Mouse (Mus musculus) thymus, adult 2 months (tissue): ENCODE data around the gene Gm49601. TPM values are rescaled to one million over a fixed set of nuclear protein-coding genes. Genes with fewer than 3 reads are reported as not detected.

Source experiments
- DNase-seq: peaks from one replicate; pipeline ENCODE4 v3.0.0; 2021
- H3K27ac ChIP-seq: fragments of 200-500 bp; 2 replicates; pipeline ENCODE4 v1.5.1; 2012; ENCODE audit warnings: low read length, control low read depth; ENCODE audit not compliant: control insufficient read depth, insufficient read depth
- H3K27me3 ChIP-seq: fragments of 200-500 bp; 2 replicates; pipeline ENCODE4 v1.6.1; 2012; ENCODE audit warnings: mild to moderate bottlenecking, low read length, moderate library complexity, mixed read lengths; ENCODE audit not compliant: control insufficient read depth, insufficient read depth
- H3K36me3 ChIP-seq: fragments of 200-500 bp; 2 replicates; pipeline ENCODE4 v1.6.1; 2012; ENCODE audit warnings: mild to moderate bottlenecking, low read length, moderate library complexity; ENCODE audit not compliant: control insufficient read depth, insufficient read depth
- H3K4me1 ChIP-seq: fragments of 200-500 bp; replicated peaks from 2 replicates; pipeline ENCODE4 v1.6.1; 2012; ENCODE audit warnings: low read length; ENCODE audit not compliant: control insufficient read depth, insufficient read depth
- H3K4me3 ChIP-seq: fragments of 200-500 bp; 2 replicates; pipeline ENCODE4 v1.5.1; 2012; ENCODE audit warnings: mild to moderate bottlenecking, low read length, control low read depth, moderate library complexity; ENCODE audit not compliant: control insufficient read depth, insufficient read depth
- CTCF ChIP-seq: fragments of 200-500 bp; IDR thresholded peaks from 2 replicates; pipeline ENCODE4 v1.5.1; 2012; ENCODE audit warnings: mild to moderate bottlenecking, control low read depth, low read length, moderate library complexity, borderline replicate concordance; ENCODE audit not compliant: control insufficient read depth, poor library complexity, insufficient read depth; ENCODE audit errors: extremely low read depth
- POLR2A ChIP-seq: fragments of 200-500 bp; IDR thresholded peaks from 2 replicates; pipeline ENCODE4 v1.6.1; 2012; ENCODE audit warnings: mild to moderate bottlenecking, low read length, control low read depth, moderate library complexity; ENCODE audit not compliant: control insufficient read depth, poor library complexity, insufficient read depth; ENCODE audit errors: extremely low read depth
- WGBS: fragments of 180-500 bp; shearing (Covaris S2); methylation state at CpG from one replicate; pipeline ENCODE4 v1.1.7; 2018; 5-methylcytosine and 5-hydroxymethylcytosine counted together
- polyA plus RNA-seq: library from polyadenylated mRNA; depleted of rRNA; stranded (reverse); fragments of >200 nt; gene quantifications from 2 replicates; pipeline ENCODE4 v1.2.3, GENCODE M21; 2012

The Gm49601 gene
- polyA plus RNA-seq, 1 experiment = 0.93 TPM

GRCm38 (mm10) chr16:18604267-18604701 is 21.9 kb downstream of the Gm49601 start:
- Histone ChIP-seq H3K4me3 (no peak overlapping the region), H3K27me3 (no peaks in the 10 kb centered on the region; the same call in 1 of the 2 replicates), H3K27ac (no peak overlapping the region), H3K4me1 (0 out of 2 replicates have a peak, but pooled peaks cover 4% of the 10 kb centered on the region), H3K36me3 (no peaks in the 10 kb centered on the region)
- TF ChIP-seq POLR2A (no peak), CTCF (no peak)
- no peak for DNase-seq
- WGBS = 90% methylated on average over 8 of the region's 8 CpGs

- no peak for DNase-seq
- Histone ChIP-seq H3K4me3 (no peak overlapping the region), H3K27me3 (no peaks in the 10 kb centered on the region; the same call in 1 of the 2 replicates), H3K4me1 (0 out of 2 replicates have a peak, but pooled peaks cover 4% of the 10 kb centered on the region), H3K36me3 (no peaks in the 10 kb centered on the region), H3K27ac (no peak overlapping the region)
- WGBS = 95% methylated on average over 7 of the region's 7 CpGs
- no peak for TF ChIP-seq POLR2A
- TF ChIP-seq CTCF = no peak
Observed at GRCm38 (mm10) chr16:18601447-18601846, 24.8 kb downstream of the Gm49601 start.

- H3K27ac ChIP-seq = no peak overlapping the region
- no peaks in the 10 kb centered on the region; the same call in 1 of the 2 replicates for H3K27me3 ChIP-seq
- no peak for DNase-seq
- 0 out of 2 replicates have a peak, but pooled peaks cover 4% of the 10 kb centered on the region for H3K4me1 ChIP-seq
- no peak overlapping the region for H3K4me3 ChIP-seq
- 76% methylated on average over 3 of the region's 3 CpGs for WGBS
- H3K36me3 ChIP-seq = no peaks in the 10 kb centered on the region
- TF ChIP-seq POLR2A (no peak), CTCF (no peak)
Observed at GRCm38 (mm10) chr16:18598006-18598405, 28.2 kb downstream of the Gm49601 start.

- Histone ChIP-seq H3K4me3 (no peak overlapping the region), H3K27ac (no peak overlapping the region), H3K36me3 (no peaks in the 10 kb centered on the region), H3K27me3 (peaks cover 6% of the 10 kb centered on the region; the same call in 1 of the 2 replicates), H3K4me1 (peaks cover 7% of the 10 kb centered on the region)
- no peak for TF ChIP-seq POLR2A
- TF ChIP-seq CTCF = no peak
- WGBS = 83% methylated on average over 5 of the region's 5 CpGs
- no peak for DNase-seq
Observed at GRCm38 (mm10) chr16:18596255-18596654, 30.0 kb downstream of the Gm49601 start.

GRCm38 (mm10) chr16:18593930-18594329 is 32.3 kb downstream of the Gm49601 start:
- H3K27me3 ChIP-seq = peaks cover 16% of the 10 kb centered on the region; the same call in 1 of the 2 replicates
- peaks cover 14% of the 10 kb centered on the region for H3K4me1 ChIP-seq
- 88% methylated on average over 2 of the region's 2 CpGs for WGBS
- no peaks in the 10 kb centered on the region for H3K36me3 ChIP-seq
- H3K27ac ChIP-seq = no peak overlapping the region
- DNase-seq = no peak
- no peak for TF ChIP-seq CTCF
- TF ChIP-seq POLR2A = no peak
- H3K4me3 ChIP-seq = no peak overlapping the region

- no peak overlapping the region for H3K4me3 ChIP-seq
- H3K4me1 ChIP-seq = peaks cover 14% of the 10 kb centered on the region
- H3K27me3 ChIP-seq = peaks cover 20% of the 10 kb centered on the region; the same call in 1 of the 2 replicates
- TF ChIP-seq POLR2A (no peak), CTCF (peak; percentile 52; the same call in 1 of the 2 replicates)
- DNase-seq = peak; percentile 56
- WGBS = 12% methylated on average over 59 of the region's 59 CpGs
- H3K36me3 ChIP-seq = no peaks in the 10 kb centered on the region
- no peak overlapping the region for H3K27ac ChIP-seq
Observed at GRCm38 (mm10) chr16:18591047-18592018, 34.9 kb downstream of the Gm49601 start.
